Mouse (Mus musculus): ENCODE measurements at regions not wholly inside any gene's neighbourhood (a gene's known extent, or its start where the extent isn't known, plus 50 kb on each side); places are given as distances from the start of the nearest gene placed in this dataset.

- intact Hi-C loops (cut with DNase I), result no loop called here
These were observed 230.1 kb upstream of the Klf4 start for GRCm38 (mm10) chr4:55762389-55762788.

GRCm38 (mm10) chr4:55757148-55757927 lies 225.1 kb upstream of the Klf4 start:
- intact Hi-C loops (cut with DNase I), result no loop called here

GRCm38 (mm10) chr4:55749949-55750600 lies 217.8 kb upstream of the Klf4 start:
- intact Hi-C loops (cut with DNase I), result no loop called here

- intact Hi-C loops (cut with DNase I), result no loop called here
These were observed 209.1 kb upstream of the Klf4 start for GRCm38 (mm10) chr4:55741355-55741754.

- intact Hi-C loops (cut with DNase I), result no loop called here
These were observed 207.8 kb upstream of the Klf4 start for GRCm38 (mm10) chr4:55740062-55740461.

- intact Hi-C loops (cut with DNase I), result no loop called here
These were observed 206.4 kb upstream of the Klf4 start for GRCm38 (mm10) chr4:55738714-55739113.

GRCm38 (mm10) chr4:55735453-55735852 lies 203.2 kb upstream of the Klf4 start:
- intact Hi-C loops (cut with DNase I), result no loop called here

GRCm38 (mm10) chr4:55734331-55734730 lies 202.1 kb upstream of the Klf4 start:
- intact Hi-C loops (cut with DNase I), result no loop called here

GRCm38 (mm10) chr4:55733223-55733622 lies 201.0 kb upstream of the Klf4 start:
- intact Hi-C loops (cut with DNase I), result no loop called here

- intact Hi-C loops (cut with DNase I), result no loop called here
These were observed 199.7 kb upstream of the Klf4 start for GRCm38 (mm10) chr4:55732006-55732405.

GRCm38 (mm10) chr4:55730266-55730665 lies 198.0 kb upstream of the Klf4 start:
- intact Hi-C loops (cut with DNase I), result no loop called here

GRCm38 (mm10) chr4:55727178-55727577 lies 194.9 kb upstream of the Klf4 start:
- intact Hi-C loops (cut with DNase I), result no loop called here

GRCm38 (mm10) chr4:55726081-55726480 lies 193.8 kb upstream of the Klf4 start:
- intact Hi-C loops (cut with DNase I), result no loop called here

GRCm38 (mm10) chr4:55724286-55724685 lies 192.0 kb upstream of the Klf4 start:
- intact Hi-C loops (cut with DNase I), result no loop called here

- intact Hi-C loops (cut with DNase I), result no loop called here
These were observed 190.9 kb upstream of the Klf4 start for GRCm38 (mm10) chr4:55723124-55723523.

GRCm38 (mm10) chr4:55722388-55722787 lies 190.1 kb upstream of the Klf4 start:
- intact Hi-C loops (cut with DNase I), result no loop called here

- intact Hi-C loops (cut with DNase I), result no loop called here
These were observed 189.6 kb upstream of the Klf4 start for GRCm38 (mm10) chr4:55721834-55722233.

GRCm38 (mm10) chr4:55718438-55718837 lies 186.2 kb upstream of the Klf4 start:
- intact Hi-C loops (cut with DNase I), result no loop called here

- intact Hi-C loops (cut with DNase I), result no loop called here
These were observed 183.9 kb upstream of the Klf4 start for GRCm38 (mm10) chr4:55716161-55716651.

- intact Hi-C loops (cut with DNase I), result no loop called here
These were observed 179.5 kb upstream of the Klf4 start for GRCm38 (mm10) chr4:55711500-55712341.

- intact Hi-C loops (cut with DNase I), result no loop called here
These were observed 178.2 kb upstream of the Klf4 start for GRCm38 (mm10) chr4:55710476-55710875.

GRCm38 (mm10) chr4:55708808-55709207 lies 176.5 kb upstream of the Klf4 start:
- intact Hi-C loops (cut with DNase I), result no loop called here
